8 mouse cellular contexts compared by ENCODE assay signal in the genomic region with DNA sequence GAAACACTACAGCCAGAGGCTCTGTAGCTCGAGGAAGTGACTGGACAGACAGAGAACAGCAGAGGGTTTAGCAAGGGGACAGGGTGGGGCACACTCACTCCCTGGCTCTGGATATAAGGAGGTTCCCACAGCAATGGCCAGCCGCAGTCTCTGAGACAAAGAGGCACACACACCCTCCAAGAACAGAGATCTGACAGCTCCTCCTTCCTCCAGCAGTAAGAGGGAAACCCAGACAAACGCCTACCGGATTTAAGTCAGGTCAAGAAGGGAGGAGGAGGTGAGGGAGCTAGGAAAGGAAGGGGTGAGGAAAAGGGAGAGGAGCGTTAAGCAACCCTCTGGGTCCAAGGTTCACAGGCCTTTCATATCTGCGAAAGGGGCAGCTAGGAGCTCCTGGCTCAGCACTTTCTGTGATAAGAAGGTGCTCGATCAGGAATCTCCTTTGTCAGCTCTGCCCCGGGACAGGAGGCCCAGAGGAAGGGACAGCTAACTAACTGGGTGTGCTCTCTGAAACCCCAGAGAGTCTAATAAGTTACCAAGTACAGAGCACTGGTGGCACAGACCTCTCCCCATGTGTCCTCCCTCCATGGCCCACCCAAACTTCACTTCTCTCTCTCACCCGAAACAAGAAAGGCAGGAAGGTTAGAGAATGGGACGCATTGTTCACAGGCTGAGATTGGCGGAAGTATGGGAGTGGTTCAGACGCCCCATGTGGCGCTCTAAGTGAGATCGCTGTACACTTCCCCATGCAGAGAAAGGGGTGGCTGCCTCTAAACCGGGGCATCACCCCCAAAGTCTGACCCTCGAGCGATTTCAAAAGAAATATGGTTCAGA. TPM values are rescaled to one million over a fixed set of nuclear protein-coding genes. Genes with fewer than 3 reads are reported as not detected.
DNase-seq lines count a peak whose midpoint lies in the region; ATAC-seq and TF ChIP-seq lines count a peak whose summit lies in the region.

No protein-coding gene starts in this region.

- no peaks in the 10 kb centered on the region for H3K9me3 ChIP-seq in hindbrain, embryonic 11.5 days (ENCODE audit: control insufficient read depth, low read length)
- H3K9me3 ChIP-seq in midbrain, embryonic 16.5 days (replicated peaks; ENCODE audit: control insufficient read depth, low read length, poor library complexity, severe bottlenecking) = no peaks in the 10 kb centered on the region

- no peaks in the 10 kb centered on the region for H3K27me3 ChIP-seq in testis, adult 2 months (ENCODE audit: control insufficient read depth, insufficient read depth, low read length)
- peaks cover 12% of the 10 kb centered on the region for H3K27me3 ChIP-seq in hindbrain, embryonic 11.5 days (ENCODE audit: control insufficient read depth, insufficient read depth, low read length)
- H3K27me3 ChIP-seq in liver, adult 2 months (ENCODE audit: control insufficient read depth, insufficient read depth, low read length) = no peaks in the 10 kb centered on the region
- 0 out of 2 replicates have a peak, but pooled peaks cover 3% of the 10 kb centered on the region for H3K27me3 ChIP-seq in midbrain, embryonic 16.5 days (ENCODE audit: control insufficient read depth, insufficient read depth, low read depth, low read length)

- no peak overlapping the region for H3K4me3 ChIP-seq in testis, adult 2 months (ENCODE audit: control insufficient read depth, low read depth, low read length)
- H3K4me3 ChIP-seq in hindbrain, embryonic 11.5 days (ENCODE audit: low read depth, low read length) = no peak overlapping the region
- H3K4me3 ChIP-seq in liver, adult 2 months (ENCODE audit: insufficient read depth, low read depth, low read length) = no peak overlapping the region
- H3K4me3 ChIP-seq in midbrain, embryonic 16.5 days (ENCODE audit: low read depth, low read length) = no peak overlapping the region

- H3K9ac ChIP-seq in hindbrain, embryonic 11.5 days (ENCODE audit: low read depth, low read length) = peak overlapping the region; percentile 31; the same call in 1 of the 2 replicates
- H3K9ac ChIP-seq in liver, adult 2 months (ENCODE audit: low read depth, low read length) = peak overlapping the region; percentile 6; the same call in 1 of the 2 replicates
- H3K9ac ChIP-seq in midbrain, embryonic 16.5 days (ENCODE audit: low read depth, low read length) = 0 out of 2 replicates have a peak overlapping the region, but pooled peaks have one; percentile 23

- no peaks in the 10 kb centered on the region for H3K36me3 ChIP-seq in testis, adult 2 months (ENCODE audit: control insufficient read depth, insufficient read depth, low read length)
- H3K36me3 ChIP-seq in hindbrain, embryonic 11.5 days (ENCODE audit: control insufficient read depth, insufficient read depth, low read length) = no peaks in the 10 kb centered on the region
- H3K36me3 ChIP-seq in liver, adult 2 months (ENCODE audit: control insufficient read depth, insufficient read depth, low read length) = no peaks in the 10 kb centered on the region
- H3K36me3 ChIP-seq in midbrain, embryonic 16.5 days (ENCODE audit: control insufficient read depth, insufficient read depth, low read length) = no peaks in the 10 kb centered on the region

- intact Hi-C loops in left cerebral cortex, postnatal 4 days (cut with DNase I) = loop anchor here (10.0 kb wide), 2 partner anchors 145 to 235 kb away; a partner anchor contains a TSS

- no peak overlapping the region for H3K4me2 ChIP-seq in hindbrain, embryonic 11.5 days (replicated peaks; ENCODE audit: low read depth, low read length)
- 0 out of 2 replicates have a peak overlapping the region, but pooled peaks have one; percentile 2 for H3K4me2 ChIP-seq in midbrain, embryonic 16.5 days (ENCODE audit: low read length)

- 36% methylated on average over 17 of the region's 17 CpGs for WGBS in hindbrain, embryonic 11.5 days
- 46% methylated on average over 17 of the region's 17 CpGs for WGBS in liver, adult 2 months
- WGBS in midbrain, embryonic 16.5 days = 45% methylated on average over 17 of the region's 17 CpGs

- no peaks in the 10 kb centered on the region for H3K79me2 ChIP-seq in liver, adult 2 months (ENCODE audit: control insufficient read depth, insufficient read depth, low read length)

- TF ChIP-seq CTCF in testis, adult 2 months (IDR thresholded peaks at IDR 0.05; ENCODE audit: control insufficient read depth, insufficient read depth, insufficient replicate concordance, low read depth, low read length) = no peak
- no peak for TF ChIP-seq CTCF in liver, adult 2 months (IDR thresholded peaks at IDR 0.05; ENCODE audit: low read depth, low read length)

- TF ChIP-seq POLR2A in testis, adult 2 months (IDR thresholded peaks at IDR 0.05; ENCODE audit: control insufficient read depth, low read depth, low read length) = no peak
- no peak for TF ChIP-seq POLR2A in liver, adult 2 months (IDR thresholded peaks at IDR 0.05; ENCODE audit: extremely low read depth, insufficient read depth, low read length)

- peaks cover 2% of the 10 kb centered on the region; the same call in 1 of the 2 replicates for H3K4me1 ChIP-seq in testis, adult 2 months (ENCODE audit: control insufficient read depth, insufficient read depth, low read length)
- H3K4me1 ChIP-seq in hindbrain, embryonic 11.5 days (replicated peaks; ENCODE audit: control insufficient read depth, insufficient read depth, low read length) = no peaks in the 10 kb centered on the region
- peaks cover 8% of the 10 kb centered on the region; the same call in 1 of the 2 replicates for H3K4me1 ChIP-seq in liver, adult 2 months (ENCODE audit: control insufficient read depth, insufficient read depth, low read length)
- H3K4me1 ChIP-seq in midbrain, embryonic 16.5 days (ENCODE audit: control insufficient read depth, insufficient read depth, low read length) = 0 out of 2 replicates have a peak, but pooled peaks cover 2% of the 10 kb centered on the region

- ATAC-seq in hindbrain, embryonic 11.5 days (ENCODE audit: low FRiP score) = no peak
- no peak for ATAC-seq in midbrain, embryonic 16.5 days

- no peak for DNase-seq in testis, postnatal 10 days (ENCODE audit: low spot score)
- DNase-seq in hindbrain, embryonic 11.5 days (ENCODE audit: low spot score) = peak; percentile 24
- peak; percentile 60 for DNase-seq in liver, adult 2 months (ENCODE audit: extremely low read depth, low read depth, low spot score)
- no peak for DNase-seq in frontal cortex, adult 2 months (ENCODE audit: extremely low spot score in 1 of 2, low spot score in 1 of 2)
- no peak for DNase-seq in left cerebral cortex, postnatal 4 days
- DNase-seq in cerebellum, adult 9-11 months = no peak

- H3K27ac ChIP-seq in testis, adult 2 months (ENCODE audit: control insufficient read depth, insufficient read depth, low read depth, low read length) = peak overlapping the region; percentile 63
- peak overlapping the region; percentile 24 for H3K27ac ChIP-seq in hindbrain, embryonic 11.5 days (ENCODE audit: low read depth, low read length)
- peak overlapping the region; percentile 21 for H3K27ac ChIP-seq in liver, adult 2 months (replicated peaks; ENCODE audit: insufficient read depth, low read depth, low read length)
- 0 out of 2 replicates have a peak overlapping the region, but pooled peaks have one; percentile 13 for H3K27ac ChIP-seq in midbrain, embryonic 16.5 days (ENCODE audit: low read length)

RNA-seq across cellular contexts. Expression of a gene that starts 7.4 kb away (rescaled TPM):
- polyA plus RNA-seq in testis, adult 2 months (2012; rRNA removed) = 17.7 and 19.5 TPM in 2 replicates
- 4.3 and 4.8 TPM in 2 replicates for polyA plus RNA-seq in hindbrain, embryonic 11.5 days (2014; fragmentation: Nextera tagmentation; extraction: Ambion mirVana)
- total RNA-seq in liver, adult 2 months (2014; rRNA removed) = 2.2 and 2.3 TPM in 2 replicates
- 2.6 and 4.1 TPM in 2 replicates for polyA plus RNA-seq in liver, adult 2 months (2012; rRNA removed)
- polyA plus RNA-seq in midbrain, embryonic 16.5 days (2015; fragmentation: Nextera tagmentation; extraction: Ambion mirVana) = 4.3 and 4.9 TPM in 2 replicates
- 2.9 and 3.3 TPM in 2 replicates for polyA plus RNA-seq in frontal cortex, adult 2 months (2012; rRNA removed)
- total RNA-seq in left cerebral cortex, postnatal 4 days (2021) = 1 to 10 TPM; 2.2 to 3.7 TPM

RNA-seq across cellular contexts. Expression of a gene that starts 16.5 kb away (rescaled TPM):
- polyA plus RNA-seq in testis, adult 2 months (2012; rRNA removed) = 85.4 and 140 TPM in 2 replicates
- 206 and 231 TPM in 2 replicates for polyA plus RNA-seq in hindbrain, embryonic 11.5 days (2014; fragmentation: Nextera tagmentation; extraction: Ambion mirVana)
- total RNA-seq in liver, adult 2 months (2014; rRNA removed) = 77.8 and 85.8 TPM in 2 replicates
- polyA plus RNA-seq in liver, adult 2 months (2012; rRNA removed) = 876 and 1,262 TPM in 2 replicates
- polyA plus RNA-seq in midbrain, embryonic 16.5 days (2015; fragmentation: Nextera tagmentation; extraction: Ambion mirVana) = 247 and 252 TPM in 2 replicates
- polyA plus RNA-seq in frontal cortex, adult 2 months (2012; rRNA removed) = 137 and 147 TPM in 2 replicates
- 100 to 1,000 TPM; 147 to 150 TPM for total RNA-seq in left cerebral cortex, postnatal 4 days (2021)

RNA-seq across cellular contexts. Expression of a gene that starts 21.2 kb away (rescaled TPM):
- 16.8 and 17.4 TPM in 2 replicates for polyA plus RNA-seq in testis, adult 2 months (2012; rRNA removed)
- polyA plus RNA-seq in hindbrain, embryonic 11.5 days (2014; fragmentation: Nextera tagmentation; extraction: Ambion mirVana) = 71.2 and 73.1 TPM in 2 replicates
- total RNA-seq in liver, adult 2 months (2014; rRNA removed) = 9.0 and 12.4 TPM in 2 replicates
- polyA plus RNA-seq in liver, adult 2 months (2012; rRNA removed) = 44.0 and 52.6 TPM in 2 replicates
- 43.5 and 43.9 TPM in 2 replicates for polyA plus RNA-seq in midbrain, embryonic 16.5 days (2015; fragmentation: Nextera tagmentation; extraction: Ambion mirVana)
- 17.3 and 22.0 TPM in 2 replicates for polyA plus RNA-seq in frontal cortex, adult 2 months (2012; rRNA removed)
- total RNA-seq in left cerebral cortex, postnatal 4 days (2021) = 10 to 100 TPM; 44.0 to 47.9 TPM

RNA-seq across cellular contexts. Expression of a gene that starts 49.6 kb away (rescaled TPM):
- polyA plus RNA-seq in testis, adult 2 months (2012; rRNA removed) = 28.0 and 28.6 TPM in 2 replicates
- polyA plus RNA-seq in hindbrain, embryonic 11.5 days (2014; fragmentation: Nextera tagmentation; extraction: Ambion mirVana) = 46.7 and 47.2 TPM in 2 replicates
- 16.4 and 23.1 TPM in 2 replicates for total RNA-seq in liver, adult 2 months (2014; rRNA removed)
- 108 and 116 TPM in 2 replicates for polyA plus RNA-seq in liver, adult 2 months (2012; rRNA removed)
- polyA plus RNA-seq in midbrain, embryonic 16.5 days (2015; fragmentation: Nextera tagmentation; extraction: Ambion mirVana) = 51.8 and 53.1 TPM in 2 replicates
- 76.2 and 76.8 TPM in 2 replicates for polyA plus RNA-seq in frontal cortex, adult 2 months (2012; rRNA removed)
- 10 to 100 TPM; 56.8 to 64.1 TPM for total RNA-seq in left cerebral cortex, postnatal 4 days (2021)

RNA-seq across cellular contexts. Expression of a gene that starts 53.7 kb away (rescaled TPM):
- polyA plus RNA-seq in testis, adult 2 months (2012; rRNA removed) = 13.8 and 15.6 TPM in 2 replicates
- 19.7 and 19.9 TPM in 2 replicates for polyA plus RNA-seq in hindbrain, embryonic 11.5 days (2014; fragmentation: Nextera tagmentation; extraction: Ambion mirVana)
- total RNA-seq in liver, adult 2 months (2014; rRNA removed) = 7.1 and 10.4 TPM in 2 replicates
- 41.3 and 50.3 TPM in 2 replicates for polyA plus RNA-seq in liver, adult 2 months (2012; rRNA removed)
- 26.9 and 28.2 TPM in 2 replicates for polyA plus RNA-seq in midbrain, embryonic 16.5 days (2015; fragmentation: Nextera tagmentation; extraction: Ambion mirVana)
- polyA plus RNA-seq in frontal cortex, adult 2 months (2012; rRNA removed) = 34.4 and 37.4 TPM in 2 replicates
- 10 to 100 TPM; 39.6 to 39.8 TPM for total RNA-seq in left cerebral cortex, postnatal 4 days (2021)

Comparison
In these comparisons a context has a peak if more than half of its experiments do, and no peak if none do; other contexts are left out.
1. H3K27ac ChIP-seq: peak in every context shown above with its lines; median percentile 63 in testis, adult 2 months; 24 in hindbrain, embryonic 11.5 days; 21 in liver, adult 2 months; 13 in midbrain, embryonic 16.5 days.
2. DNase-seq: peak in hindbrain, embryonic 11.5 days (single experiment) and liver, adult 2 months (single experiment); none in testis, postnatal 10 days (single experiment), frontal cortex, adult 2 months (0 of 2), left cerebral cortex, postnatal 4 days (single experiment) and cerebellum, adult 9-11 months (single experiment).
3. Peak in every context shown above with its lines, with median percentiles within 50 percentile points of each other: H3K9ac ChIP-seq.